Mouse (Mus musculus) thymus, adult 2 months (tissue): Measurements from ENCODE around the gene Dhtkd1. TPM values are rescaled to one million over a fixed set of nuclear protein-coding genes. Genes with fewer than 3 reads are reported as not detected.

Experiments used
- DNase-seq: peaks from one replicate; pipeline ENCODE4 v3.0.0; 2021
- H3K27ac ChIP-seq: fragments of 200-500 bp; 2 replicates; pipeline ENCODE4 v1.5.1; 2012; ENCODE audit warnings: low read length, control low read depth; ENCODE audit not compliant: control insufficient read depth, insufficient read depth
- H3K27me3 ChIP-seq: fragments of 200-500 bp; 2 replicates; pipeline ENCODE4 v1.6.1; 2012; ENCODE audit warnings: mild to moderate bottlenecking, low read length, moderate library complexity, mixed read lengths; ENCODE audit not compliant: control insufficient read depth, insufficient read depth
- H3K36me3 ChIP-seq: fragments of 200-500 bp; 2 replicates; pipeline ENCODE4 v1.6.1; 2012; ENCODE audit warnings: mild to moderate bottlenecking, low read length, moderate library complexity; ENCODE audit not compliant: control insufficient read depth, insufficient read depth
- H3K4me1 ChIP-seq: fragments of 200-500 bp; replicated peaks from 2 replicates; pipeline ENCODE4 v1.6.1; 2012; ENCODE audit warnings: low read length; ENCODE audit not compliant: control insufficient read depth, insufficient read depth
- H3K4me3 ChIP-seq: fragments of 200-500 bp; 2 replicates; pipeline ENCODE4 v1.5.1; 2012; ENCODE audit warnings: mild to moderate bottlenecking, low read length, control low read depth, moderate library complexity; ENCODE audit not compliant: control insufficient read depth, insufficient read depth
- CTCF ChIP-seq: fragments of 200-500 bp; IDR thresholded peaks from 2 replicates; pipeline ENCODE4 v1.5.1; 2012; ENCODE audit warnings: mild to moderate bottlenecking, control low read depth, low read length, moderate library complexity, borderline replicate concordance; ENCODE audit not compliant: control insufficient read depth, poor library complexity, insufficient read depth; ENCODE audit errors: extremely low read depth
- POLR2A ChIP-seq: fragments of 200-500 bp; IDR thresholded peaks from 2 replicates; pipeline ENCODE4 v1.6.1; 2012; ENCODE audit warnings: mild to moderate bottlenecking, low read length, control low read depth, moderate library complexity; ENCODE audit not compliant: control insufficient read depth, poor library complexity, insufficient read depth; ENCODE audit errors: extremely low read depth
- WGBS: fragments of 180-500 bp; shearing (Covaris S2); methylation state at CpG from one replicate; pipeline ENCODE4 v1.1.7; 2018; 5-methylcytosine and 5-hydroxymethylcytosine counted together
- polyA plus RNA-seq: library from polyadenylated mRNA; depleted of rRNA; stranded (reverse); fragments of >200 nt; gene quantifications from 2 replicates; pipeline ENCODE4 v1.2.3, GENCODE M21; 2012

Gene Dhtkd1
- polyA plus RNA-seq, 1 experiment: 0.62 TPM

GRCm38 (mm10) chr2:5889412-5889811 is 53.2 kb downstream of the Dhtkd1 start:
- TF ChIP-seq POLR2A: no peak
- TF ChIP-seq CTCF: no peak
- H3K27ac ChIP-seq: no peak overlapping the region
- peaks cover 21% of the 10 kb centered on the region for H3K36me3 ChIP-seq
- H3K27me3 ChIP-seq: no peaks in the 10 kb centered on the region
- no peak overlapping the region for H3K4me3 ChIP-seq
- no peak for DNase-seq
- H3K4me1 ChIP-seq: 0 out of 2 replicates have a peak, but pooled peaks cover 2% of the 10 kb centered on the region
- WGBS: 84% methylated on average over 2 of the region's 2 CpGs

- Histone ChIP-seq H3K36me3 (peaks cover 21% of the 10 kb centered on the region), H3K27me3 (no peaks in the 10 kb centered on the region), H3K4me1 (no peaks in the 10 kb centered on the region), H3K27ac (no peak overlapping the region), H3K4me3 (no peak overlapping the region)
- no peak for DNase-seq
- 96% methylated on average over 5 of the region's 5 CpGs for WGBS
- TF ChIP-seq CTCF (no peak), POLR2A (no peak)
These were observed 53.7 kb downstream of the Dhtkd1 start for GRCm38 (mm10) chr2:5888865-5889264.

GRCm38 (mm10) chr2:5877446-5877845 is 65.1 kb downstream of the Dhtkd1 start:
- 89% methylated on average over 3 of the region's 3 CpGs for WGBS

GRCm38 (mm10) chr2:5869746-5870145 is 72.8 kb downstream of the Dhtkd1 start:
- no peak for TF ChIP-seq CTCF
- TF ChIP-seq POLR2A: no peak
- Histone ChIP-seq H3K36me3 (peaks cover 20% of the 10 kb centered on the region), H3K27ac (no peak overlapping the region)

More at GRCm38 (mm10) chr2:5877446-5877845, 65.1 kb downstream of the Dhtkd1 start:
- Histone ChIP-seq H3K4me1 (no peaks in the 10 kb centered on the region), H3K36me3 (peaks cover 15% of the 10 kb centered on the region), H3K27ac (no peak overlapping the region), H3K4me3 (no peak overlapping the region), H3K27me3 (no peaks in the 10 kb centered on the region)
- TF ChIP-seq CTCF (no peak), POLR2A (no peak)
- no peak for DNase-seq

DNA sequence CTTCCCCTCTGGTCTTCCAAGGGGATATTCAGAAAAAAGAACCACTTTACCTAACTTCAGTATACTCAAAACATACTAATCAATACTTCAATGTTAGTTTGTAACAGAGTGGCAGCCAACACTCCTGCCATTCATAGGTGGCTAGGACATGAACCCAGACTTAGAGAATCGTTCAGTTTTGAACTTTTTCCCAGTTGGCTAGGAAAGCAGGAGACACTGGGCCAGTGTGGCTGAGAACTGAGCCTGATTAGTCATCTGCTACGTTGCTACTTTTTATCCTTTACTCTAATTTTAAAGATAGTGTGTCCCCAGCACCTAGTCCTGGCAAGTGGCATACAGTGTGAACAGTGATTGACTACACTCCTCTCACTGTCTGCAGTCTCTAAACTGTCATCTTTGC is 74.9 kb downstream of the Dhtkd1 start:
- H3K27ac ChIP-seq: no peak overlapping the region
- H3K27me3 ChIP-seq: no peaks in the 10 kb centered on the region
- H3K4me1 ChIP-seq: no peaks in the 10 kb centered on the region
- TF ChIP-seq POLR2A: no peak
- no peak for TF ChIP-seq CTCF
- DNase-seq: no peak
- H3K4me3 ChIP-seq: no peak overlapping the region
- 95% methylated on average over 2 of the region's 2 CpGs for WGBS
- H3K36me3 ChIP-seq: peaks cover 16% of the 10 kb centered on the region

More at GRCm38 (mm10) chr2:5869746-5870145, 72.8 kb downstream of the Dhtkd1 start:
- no peaks in the 10 kb centered on the region for H3K27me3 ChIP-seq
- WGBS: 97% methylated on average over 5 of the region's 5 CpGs
- H3K4me1 ChIP-seq: no peaks in the 10 kb centered on the region
- H3K4me3 ChIP-seq: no peak overlapping the region
- no peak for DNase-seq

- DNase-seq: no peak
- Histone ChIP-seq H3K36me3 (peaks cover 19% of the 10 kb centered on the region), H3K27me3 (no peaks in the 10 kb centered on the region), H3K4me3 (no peak within 1 kb of the TSS), H3K27ac (no peak within 1 kb of the TSS), H3K4me1 (no peaks in the 10 kb centered on the region)
- WGBS: 97% methylated on average over 3 of the region's 3 CpGs
- TF ChIP-seq POLR2A (no peak), CTCF (no peak)
These were observed 79.8 kb downstream of the Dhtkd1 start, which contains the start of gene Gm13199 for GRCm38 (mm10) chr2:5862834-5863233. TSS of gene Gm13199 (minus strand) at chr2:5862934.

- peaks cover 7% of the 10 kb centered on the region for H3K36me3 ChIP-seq
- H3K27ac ChIP-seq: no peak overlapping the region
- 93% methylated on average over 5 of the region's 5 CpGs for WGBS
- no peak for DNase-seq
- H3K27me3 ChIP-seq: no peaks in the 10 kb centered on the region
- H3K4me3 ChIP-seq: no peak overlapping the region
- H3K4me1 ChIP-seq: no peaks in the 10 kb centered on the region
- TF ChIP-seq POLR2A: no peak
- no peak for TF ChIP-seq CTCF
These were observed 90.7 kb downstream of the Dhtkd1 start for GRCm38 (mm10) chr2:5851866-5852265.
